ENCODE assay signal across 8 mouse cellular contexts in the genomic region with DNA sequence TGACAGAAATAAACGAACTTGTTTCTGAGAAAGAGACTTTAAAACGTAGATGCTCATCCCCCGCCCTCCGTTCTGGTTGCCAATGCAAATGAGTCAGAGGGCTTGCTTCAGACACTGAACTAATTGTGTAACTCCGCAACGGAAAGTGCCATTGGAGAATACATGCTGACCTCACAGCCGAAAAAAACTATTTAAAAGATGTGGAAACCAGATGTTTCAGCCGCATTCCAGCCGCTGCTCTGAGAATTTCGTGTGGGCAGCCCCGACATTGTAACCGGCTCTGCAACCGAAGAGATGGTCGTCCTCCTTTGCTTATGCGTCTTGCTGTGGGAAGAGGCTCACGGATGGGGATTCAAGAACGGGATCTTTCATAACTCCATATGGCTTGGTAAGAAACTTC. TPM values are rescaled to one million over a fixed set of nuclear protein-coding genes. Genes with fewer than 3 reads are reported as not detected.
DNase-seq lines count a peak whose midpoint lies in the region; ATAC-seq lines count a peak whose summit lies in the region.

A gene (plus strand): TSS at position 128 of the 400 bp plus-strand sequence.

- H3K4me1 ChIP-seq in forebrain, embryonic 15.5 days: peaks cover 17% of the 10 kb centered on the region
- no peaks in the 10 kb centered on the region for H3K4me1 ChIP-seq in liver, embryonic 13.5 days (replicated peaks)

- no peaks in the 10 kb centered on the region for H3K36me3 ChIP-seq in forebrain, embryonic 15.5 days
- no peaks in the 10 kb centered on the region for H3K36me3 ChIP-seq in liver, embryonic 13.5 days

- peak within 1 kb of the TSS; percentile 45 for H3K4me3 ChIP-seq in forebrain, embryonic 15.5 days
- H3K4me3 ChIP-seq in liver, embryonic 13.5 days (replicated peaks): peak within 1 kb of the TSS; percentile 32

- under 1% methylated on average over 17 of the region's 17 CpGs for WGBS in forebrain, embryonic 15.5 days
- WGBS in liver, embryonic 13.5 days (ENCODE audit: insufficient replicate concordance): 3% methylated on average over 17 of the region's 17 CpGs

- ATAC-seq in forebrain, embryonic 15.5 days (replicated peaks): peak; percentile 50
- ATAC-seq in liver, embryonic 13.5 days (ENCODE audit: low read depth): no peak
- ATAC-seq in monocyte, adult 5-6 weeks (replicated peaks; ENCODE audit: insufficient number of reproducible peaks, low FRiP score, low TSS enrichment, poor library complexity, severe bottlenecking): peak; percentile 81

- peak; percentile 19 to 53 for DNase-seq in urinary bladder, adult 18-20 months (ENCODE audit: low spot score in 2 of 2)
- no peak for DNase-seq in urinary bladder, postnatal 10 days (ENCODE audit: low spot score)
- peak; percentile 74 to 77 for DNase-seq in heart, postnatal 10 days
- peak; percentile 27 to 54 for DNase-seq in kidney, postnatal 36 days
- no peak for DNase-seq in liver, embryonic 13.5 days
- DNase-seq in testis, postnatal 10 days (ENCODE audit: low spot score): peak; percentile 57

- H3K9me3 ChIP-seq in forebrain, embryonic 15.5 days: no peaks in the 10 kb centered on the region
- no peaks in the 10 kb centered on the region for H3K9me3 ChIP-seq in liver, embryonic 13.5 days (replicated peaks)

- H3K9ac ChIP-seq in forebrain, embryonic 15.5 days (replicated peaks): peak within 1 kb of the TSS; percentile 36; the same call in 1 of the 2 replicates
- H3K9ac ChIP-seq in liver, embryonic 13.5 days: no peak within 1 kb of the TSS

- intact Hi-C loops in heart, postnatal 10 days (cut with DNase I): loop anchor here (1.0 to 10.0 kb wide), 2 partner anchors 48 to 103 kb away; a partner anchor contains a TSS

- no peaks in the 10 kb centered on the region for H3K27me3 ChIP-seq in forebrain, embryonic 15.5 days
- H3K27me3 ChIP-seq in liver, embryonic 13.5 days: peaks cover 27% of the 10 kb centered on the region

- no peak within 1 kb of the TSS for H3K27ac ChIP-seq in forebrain, embryonic 15.5 days (replicated peaks)
- no peak within 1 kb of the TSS for H3K27ac ChIP-seq in liver, embryonic 13.5 days

- H3K4me2 ChIP-seq in forebrain, embryonic 15.5 days (replicated peaks): peak within 1 kb of the TSS; percentile 62
- peak within 1 kb of the TSS; percentile 55 for H3K4me2 ChIP-seq in liver, embryonic 13.5 days

RNA-seq across cellular contexts. Expression of the gene that starts here (rescaled TPM):
- polyA plus RNA-seq in forebrain, embryonic 15.5 days (2015; fragmentation: Nextera tagmentation; extraction: Ambion mirVana): 6.4 and 6.6 TPM in 2 replicates
- 1 to 10 TPM; 1.9 to 2.6 TPM for total RNA-seq in heart, postnatal 10 days (2021)
- 0.38 and 0.43 TPM in 2 replicates for polyA plus RNA-seq in liver, embryonic 13.5 days (2015; fragmentation: Nextera tagmentation; extraction: Ambion mirVana)
- 0.57 TPM in 1 of 3 replicates, not detected in the others for total RNA-seq in monocyte, adult 5-6 weeks (2017)

Comparison
In these comparisons a context has a peak if more than half of its experiments do, and no peak if none do; other contexts are left out.
1. DNase-seq: peak in urinary bladder, adult 18-20 months (2 of 2), heart, postnatal 10 days (2 of 2), kidney, postnatal 36 days (2 of 2) and testis, postnatal 10 days (single experiment); none in urinary bladder, postnatal 10 days (single experiment) and liver, embryonic 13.5 days (single experiment).
2. Peak in ATAC-seq in monocyte, adult 5-6 weeks; RNA of the gene not detected or under 1 TPM.